Mouse (Mus musculus): ENCODE measurements around the gene Coq5.

DNA sequence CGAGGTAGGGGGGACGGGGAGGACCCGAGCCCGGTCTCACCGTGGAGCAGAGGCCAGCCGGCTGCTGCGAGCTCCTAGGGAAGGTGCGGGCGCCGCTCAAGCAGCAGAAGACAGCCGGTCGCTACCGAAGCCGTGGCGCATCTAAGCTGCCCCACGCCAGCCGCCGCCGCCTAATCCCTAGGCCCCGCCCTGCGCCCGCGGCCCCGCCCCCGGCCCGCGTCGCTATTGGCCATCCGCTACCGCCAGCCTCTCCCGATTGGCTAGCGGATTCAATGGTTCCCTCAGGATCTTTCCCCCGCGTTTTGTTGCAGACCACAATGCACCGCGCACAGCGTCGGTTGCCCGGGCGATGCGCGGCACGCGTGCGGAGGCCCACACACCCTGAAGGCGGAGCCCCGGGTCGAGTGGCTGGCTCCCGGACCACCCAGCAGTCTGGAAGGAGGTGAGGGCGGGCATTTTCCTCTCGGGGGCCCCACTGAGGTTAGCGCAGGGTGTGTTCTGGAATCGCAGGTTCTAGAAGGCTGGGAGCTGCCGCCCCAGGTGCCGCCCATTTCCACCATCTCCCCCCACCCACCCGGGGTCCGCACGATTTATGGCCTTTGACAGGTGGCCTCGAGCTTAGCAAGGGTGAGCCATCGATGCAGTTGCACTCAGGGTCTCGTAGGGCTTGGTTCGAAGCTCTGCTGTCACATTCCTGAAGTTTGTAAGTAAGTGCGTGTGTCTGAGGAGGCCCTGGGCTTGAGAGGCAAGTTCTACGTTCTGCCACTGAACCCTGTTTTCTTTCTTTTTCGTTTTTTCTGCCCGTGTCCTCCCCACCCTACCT lies 21.5 kb downstream of the Coq5 start, which contains the start of gene Dynll1:
- TF ChIP-seq BHLHE40 (IDR thresholded peaks at IDR 0.05; ENCODE audit: borderline replicate concordance, low read depth, low read length) (peak; percentile 95), CTCF (IDR thresholded peaks at IDR 0.05 in 2 of 3, conservative IDR thresholded peaks at IDR 0.05 in 1 of 3; ENCODE audit: control insufficient read depth in 1 of 3, insufficient read depth in 1 of 3, low read depth in 2 of 3, low read length in 3 of 3, poor library complexity in 1 of 3, severe bottlenecking in 1 of 3) (no peak), TBP (IDR thresholded peaks at IDR 0.05; ENCODE audit: low read depth, low read length) (peak; percentile 79)

Measured in MEL (cell line).